Mouse (Mus musculus) megakaryocyte-erythroid progenitor cell, adult 5-6 weeks (primary cell): ENCODE data around the gene Habp2. TPM values are rescaled to one million over a fixed set of nuclear protein-coding genes. Genes with fewer than 3 reads are reported as not detected.

Experiments
- ATAC-seq: replicated peaks from 2 replicates; pipeline ENCODE4 v1.8.0; 2016; ENCODE audit warnings: mild to moderate bottlenecking, inconsistent platforms; ENCODE audit not compliant: severe bottlenecking, poor library complexity, low FRiP score, low TSS enrichment
- total RNA-seq, 2 experiments: library from RNA; stranded (forward) in 1 of 2; stranded (reverse) in 1 of 2; fragments of 200-1000, 215-1000 nt in 1 of 2; fragments of >200 nt in 1 of 2; fragmentation: Nextera tagmentation in 1 of 2; gene quantifications; 2 replicates each; pipeline ENCODE4 v1.2.3; 2014 to 2017

Habp2 gene
- not detected in 2 replicates for total RNA-seq (2014; fragmentation: Nextera tagmentation)
- total RNA-seq (2017): not detected in 2 replicates

GRCm38 (mm10) chr19:56286866-56287265 is at the start of gene Habp2:
TSS of gene Habp2 (plus strand) at chr19:56287137.
- no peak for ATAC-seq

GRCm38 (mm10) chr19:56238501-56238900 is 48.4 kb upstream of the Habp2 start:
- no peak for ATAC-seq

DNA sequence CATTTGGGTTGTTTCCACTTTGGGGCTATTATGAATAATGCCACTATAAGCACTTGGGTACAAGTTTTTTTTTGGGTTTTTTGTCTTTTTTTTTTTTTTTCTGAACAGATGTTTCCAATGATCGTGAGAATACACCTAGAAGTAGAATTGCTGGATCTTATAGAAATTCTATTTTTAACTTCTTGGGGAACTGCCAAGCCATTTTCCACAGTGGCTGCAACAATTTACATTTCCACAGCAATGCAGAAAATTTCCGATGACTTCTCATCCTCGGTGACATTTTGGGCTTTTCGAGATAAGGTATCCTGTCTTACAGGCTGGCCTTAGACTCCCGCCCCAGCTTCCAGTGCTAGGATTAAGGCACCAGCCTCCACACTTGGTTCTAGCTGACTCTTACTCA is 41.7 kb upstream of the Habp2 start:
- no peak for ATAC-seq

- no peak for ATAC-seq
These were observed 34.1 kb upstream of the Habp2 start for GRCm38 (mm10) chr19:56252815-56253214.

DNA sequence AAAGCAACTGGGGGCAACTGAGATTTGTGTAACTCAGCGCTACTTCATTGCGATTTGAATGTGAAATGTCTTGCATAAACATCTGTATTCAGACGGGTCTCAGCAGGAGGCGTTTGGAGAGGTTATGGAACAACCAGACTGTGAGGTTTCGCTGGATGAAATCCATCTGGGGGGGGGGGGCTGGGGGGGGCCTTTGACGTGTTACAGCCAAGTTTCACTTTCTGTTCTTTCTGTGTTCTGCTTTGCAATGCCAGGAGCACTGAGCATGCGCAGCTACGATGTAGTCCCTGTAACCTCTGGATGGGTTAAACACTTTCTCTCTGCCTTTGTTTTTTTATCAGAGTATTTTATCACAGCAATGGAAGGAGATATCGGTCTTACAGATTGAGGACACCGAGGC is 33.7 kb upstream of the Habp2 start:
- ATAC-seq: no peak

DNA sequence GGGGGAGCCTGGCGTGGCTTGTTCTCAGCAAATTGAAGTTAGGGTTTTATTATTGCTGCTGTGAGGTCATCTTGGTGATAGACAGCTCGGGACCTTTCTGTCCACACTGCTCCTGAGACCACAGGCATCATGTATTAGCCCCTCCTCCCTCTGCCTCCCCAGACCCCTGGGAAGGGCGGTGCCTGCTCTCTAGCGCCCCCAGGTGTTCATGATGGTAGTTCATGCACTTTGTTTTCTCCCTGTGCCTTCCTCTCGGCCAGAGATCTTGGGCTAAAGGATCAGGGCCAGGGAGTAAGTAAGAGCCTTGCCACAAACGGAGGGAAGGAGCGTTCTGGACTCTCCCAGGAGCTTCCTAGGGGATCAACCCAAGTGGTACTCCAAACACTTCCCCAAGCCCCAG is 32.2 kb upstream of the Habp2 start:
- peak; percentile 44; the same call in 1 of the 2 replicates for ATAC-seq

- ATAC-seq: no peak
These were observed 31.4 kb upstream of the Habp2 start for GRCm38 (mm10) chr19:56255506-56255905.

- ATAC-seq: no peak
These were observed 30.7 kb upstream of the Habp2 start for GRCm38 (mm10) chr19:56256235-56256634.

- no peak for ATAC-seq
These were observed 30.2 kb upstream of the Habp2 start for GRCm38 (mm10) chr19:56256741-56257140.

DNA sequence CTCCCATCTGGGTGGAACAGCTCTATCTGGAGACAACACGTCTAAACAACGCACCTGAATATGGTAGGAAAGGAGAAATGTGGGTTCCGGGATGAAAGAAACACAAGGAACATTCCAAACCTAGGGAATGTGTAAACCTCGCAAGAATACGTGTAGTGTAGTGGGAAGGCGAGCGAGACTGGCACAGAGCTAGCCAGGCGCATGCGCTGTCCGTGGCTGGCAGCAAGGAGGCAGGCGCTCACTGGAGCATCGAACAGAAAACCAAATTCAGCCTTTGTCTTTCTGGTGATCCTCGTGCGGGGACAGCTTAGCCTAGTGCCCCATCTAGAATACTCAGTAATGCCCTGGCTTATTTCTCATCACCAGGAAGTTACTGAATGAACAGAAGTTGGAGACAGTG is 23.2 kb upstream of the Habp2 start:
- ATAC-seq: no peak

- ATAC-seq: no peak
These were observed 22.8 kb upstream of the Habp2 start for GRCm38 (mm10) chr19:56264175-56264574.

GRCm38 (mm10) chr19:56265149-56265548 is 21.8 kb upstream of the Habp2 start:
- no peak for ATAC-seq

GRCm38 (mm10) chr19:56272081-56272480 is 14.9 kb upstream of the Habp2 start:
- no peak for ATAC-seq

- 0 out of 2 replicates have a peak, but pooled peaks have one; percentile 34 for ATAC-seq
These were observed 9.7 kb upstream of the Habp2 start for GRCm38 (mm10) chr19:56277140-56277804.

DNA sequence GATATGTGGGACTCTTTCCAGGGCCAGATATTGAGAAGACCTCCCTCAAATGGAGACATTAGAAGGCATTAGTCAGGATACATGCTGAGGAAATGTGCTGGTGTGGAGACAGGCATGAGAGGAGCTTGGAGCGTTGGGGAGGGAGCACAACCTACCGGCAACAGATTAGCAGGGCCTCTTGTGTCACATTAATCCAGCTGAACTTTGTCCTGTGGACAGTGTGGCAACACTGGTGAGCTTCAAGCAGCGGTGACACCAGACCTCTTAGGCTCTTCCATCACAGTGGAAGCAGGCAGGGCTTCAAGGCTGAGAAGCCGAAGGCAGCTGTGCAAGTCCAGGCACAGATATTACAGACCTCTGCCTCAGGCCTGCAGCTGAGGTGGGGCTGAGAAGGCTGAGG is 9.0 kb upstream of the Habp2 start:
- ATAC-seq: no peak

- no peak for ATAC-seq
These were observed 8.6 kb upstream of the Habp2 start for GRCm38 (mm10) chr19:56278366-56278765.

- ATAC-seq: no peak
These were observed 1.7 kb upstream of the Habp2 start for GRCm38 (mm10) chr19:56285222-56285621.

DNA sequence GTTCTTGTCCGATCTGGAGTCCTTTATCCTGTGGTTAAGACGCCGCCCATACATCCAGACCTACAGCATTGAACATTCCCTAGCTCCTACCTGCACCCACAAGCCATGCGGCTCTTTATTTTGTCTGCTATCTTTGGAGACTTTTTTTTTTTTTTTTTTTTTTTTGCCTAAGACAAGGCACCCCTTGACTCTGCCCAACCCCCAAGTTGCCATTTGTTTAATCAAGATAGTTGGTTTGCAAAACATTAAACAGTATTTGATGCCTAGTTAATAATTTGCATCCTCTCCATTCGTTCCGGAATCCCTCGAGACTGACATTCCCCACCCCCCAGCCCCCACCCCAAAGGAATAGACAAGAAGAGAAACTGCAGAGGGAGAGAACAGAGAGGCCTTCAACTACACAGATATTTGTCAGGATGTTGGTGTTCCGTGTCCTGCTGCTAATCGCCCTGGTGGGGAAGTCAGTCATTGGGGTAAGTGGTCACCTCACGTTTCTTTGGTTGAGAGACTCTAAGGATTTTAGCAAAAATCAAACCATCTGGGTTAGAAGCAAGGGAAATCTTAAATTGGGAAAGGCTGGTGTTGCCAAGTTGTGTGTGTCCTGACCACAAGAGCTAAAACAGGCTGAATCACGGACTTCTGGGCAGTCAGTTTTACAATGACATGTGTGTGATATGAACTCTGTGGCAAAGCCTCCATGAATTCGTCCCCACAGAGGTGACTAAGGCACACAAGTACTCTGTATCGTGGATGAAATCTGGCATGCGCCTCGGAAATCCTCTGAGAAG is 837 bp downstream of the Habp2 start:
- no peak for ATAC-seq

DNA sequence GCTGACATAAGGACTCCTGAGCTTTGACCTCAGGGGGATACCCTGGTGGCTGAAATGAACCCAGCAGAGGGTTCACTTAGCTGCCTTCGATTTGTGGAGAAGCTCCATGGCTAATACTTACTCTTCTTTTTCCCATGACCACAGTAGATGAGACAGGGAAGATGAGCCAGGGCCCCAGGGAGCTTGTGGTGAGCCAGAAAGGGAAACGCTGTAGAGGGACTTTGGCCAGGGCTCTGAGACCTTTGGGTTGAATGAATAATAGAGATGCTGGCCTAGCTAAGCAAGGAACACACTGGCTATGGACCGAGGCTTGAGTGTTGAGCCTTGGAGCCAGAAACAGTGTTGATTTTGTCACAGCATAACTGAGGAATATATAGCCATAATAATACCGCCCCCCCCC is 1.5 kb downstream of the Habp2 start:
- no peak for ATAC-seq

GRCm38 (mm10) chr19:56289642-56290041 is 2.7 kb downstream of the Habp2 start:
- ATAC-seq: no peak

DNA sequence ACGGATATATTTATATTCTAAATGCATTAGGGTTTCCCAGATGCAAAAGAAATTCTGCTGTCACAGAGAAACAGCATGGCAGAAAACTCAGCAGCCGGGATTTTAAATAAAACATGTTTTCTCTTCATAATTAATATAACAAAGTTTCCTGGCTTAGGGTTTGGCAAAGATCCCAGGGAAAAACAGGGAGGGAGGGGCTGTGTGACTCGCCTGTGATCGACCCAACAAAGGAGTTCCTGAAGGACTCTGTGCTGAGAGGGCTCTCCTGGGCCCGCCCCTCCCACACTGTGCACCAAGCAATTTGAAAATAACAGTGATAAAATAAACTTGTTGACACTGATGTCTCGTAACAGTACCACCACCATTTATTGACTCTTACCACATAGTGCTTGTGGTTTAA is 5.0 kb downstream of the Habp2 start:
- ATAC-seq: no peak
